Mouse (Mus musculus) heart, embryonic 16.5 days (tissue): ENCODE data around the gene Rbfox1. TPM values are rescaled to one million over a fixed set of nuclear protein-coding genes. Genes with fewer than 3 reads are reported as not detected.

Experiments used
- ATAC-seq: fragments of 200-750 bp; cut with Nextera tagmentation; replicated peaks from 2 replicates; pipeline ENCODE4 v1.8.0; 2017; ENCODE audit warnings: moderate number of reproducible peaks; ENCODE audit not compliant: insufficient read depth, low FRiP score; ENCODE audit errors: extremely low read depth
- H3K27ac ChIP-seq: fragments of 300-500 bp; sonication (generic); 2 replicates; pipeline ENCODE4 v1.5.1; 2014; ENCODE audit warnings: mild to moderate bottlenecking, low read length, control low read depth, moderate library complexity
- H3K27me3 ChIP-seq: fragments of 300-500 bp; sonication (generic); 2 replicates; pipeline ENCODE4 v1.6.1; 2014; ENCODE audit warnings: low read length, mixed read lengths; ENCODE audit not compliant: control insufficient read depth, insufficient read depth
- H3K36me3 ChIP-seq: fragments of 300-500 bp; sonication (generic); 2 replicates; pipeline ENCODE4 v1.6.1; 2014; ENCODE audit not compliant: control insufficient read depth, insufficient read depth
- H3K4me1 ChIP-seq: fragments of 300-500 bp; sonication (generic); 2 replicates; pipeline ENCODE4 v1.6.1; 2014; ENCODE audit warnings: low read length, mixed read lengths; ENCODE audit not compliant: control insufficient read depth, insufficient read depth
- H3K4me2 ChIP-seq: fragments of 300-500 bp; sonication (generic); 2 replicates; pipeline ENCODE4 v1.6.1; 2014; ENCODE audit warnings: low read depth, mild to moderate bottlenecking, control low read depth, low read length
- H3K4me3 ChIP-seq: fragments of 300-500 bp; sonication (generic); 2 replicates; pipeline ENCODE4 v1.5.1; 2014; ENCODE audit warnings: mild to moderate bottlenecking, control low read depth, low read length
- H3K9ac ChIP-seq: fragments of 300-500 bp; sonication (generic); 2 replicates; pipeline ENCODE4 v1.6.1; 2014; ENCODE audit warnings: low read length, control low read depth
- H3K9me3 ChIP-seq: fragments of 300-500 bp; sonication (generic); replicated peaks from 2 replicates; pipeline ENCODE4 v1.6.1; 2016; ENCODE audit warnings: low read length; ENCODE audit not compliant: control insufficient read depth
- WGBS: fragments of 180-500 bp; shearing (Covaris S2); extraction: QIAGEN DNeasy Blood & Tissue Kit; methylation state at CpG from one replicate; pipeline ENCODE4 v1.1.7; 2014; 5-methylcytosine and 5-hydroxymethylcytosine counted together
- polyA plus RNA-seq: library from polyadenylated mRNA; unstranded; fragments of >200 nt; fragmentation: Nextera tagmentation; extraction: Ambion mirVana; gene quantifications from 2 replicates; pipeline ENCODE4 v1.2.1, GENCODE M21; 2015

Gene Rbfox1
- polyA plus RNA-seq, 1 experiment from 2014 or later, result 5.9 TPM

DNA sequence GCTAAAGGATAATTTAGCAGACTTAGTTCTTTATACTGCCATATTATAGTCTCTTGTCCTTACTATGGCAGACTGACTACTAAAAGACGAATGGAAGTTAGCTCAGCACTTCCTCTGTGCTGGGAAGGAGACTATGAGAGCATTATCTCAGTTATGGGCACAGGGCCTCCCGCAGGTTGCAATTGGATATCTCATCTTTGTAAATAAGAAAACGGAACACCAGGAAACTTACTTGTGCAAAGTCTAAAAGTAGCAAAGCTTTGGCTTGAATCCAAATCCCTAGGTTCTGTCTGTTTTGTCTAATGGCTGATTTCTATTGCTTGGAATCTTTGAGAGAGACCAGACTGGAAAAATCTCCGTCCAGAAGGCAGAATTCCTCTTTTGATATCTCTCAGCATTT lies 1207.7 kb downstream of the Rbfox1 start:
- Histone ChIP-seq H3K4me2 (no peak overlapping the region), H3K27me3 (no peaks in the 10 kb centered on the region), H3K36me3 (no peaks in the 10 kb centered on the region), H3K9me3 (no peaks in the 10 kb centered on the region), H3K4me1 (peaks cover 11% of the 10 kb centered on the region), H3K4me3 (no peak overlapping the region), H3K27ac (no peak overlapping the region), H3K9ac (no peak overlapping the region)
- 45% methylated on average over 4 of the region's 4 CpGs for WGBS
- no peak for ATAC-seq

DNA sequence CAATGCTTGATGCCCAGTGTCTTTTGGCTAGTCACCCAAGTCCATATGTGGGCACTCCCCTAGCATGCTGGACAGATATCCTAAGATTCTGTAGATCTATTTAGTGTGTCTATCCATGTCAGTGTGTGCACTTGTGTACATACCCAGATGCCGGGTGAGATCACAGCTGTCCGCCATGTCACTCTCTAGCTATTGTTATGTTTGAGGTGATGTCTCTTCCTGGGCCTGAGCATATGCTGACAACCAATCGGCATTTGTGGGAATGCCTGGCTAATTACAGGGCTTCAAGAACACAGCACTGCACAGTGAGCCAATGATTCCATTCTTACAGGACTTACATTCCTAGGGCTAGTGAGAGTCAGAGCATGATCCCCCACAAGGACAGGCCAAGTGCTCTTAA lies 1208.5 kb downstream of the Rbfox1 start:
- Histone ChIP-seq H3K4me1 (peaks cover 10% of the 10 kb centered on the region), H3K36me3 (no peaks in the 10 kb centered on the region), H3K4me2 (no peak overlapping the region), H3K4me3 (no peak overlapping the region), H3K27ac (no peak overlapping the region), H3K9me3 (no peaks in the 10 kb centered on the region), H3K27me3 (no peaks in the 10 kb centered on the region), H3K9ac (no peak overlapping the region)
- no peak for ATAC-seq
- WGBS, result 88% methylated on average over 3 of the region's 3 CpGs

DNA sequence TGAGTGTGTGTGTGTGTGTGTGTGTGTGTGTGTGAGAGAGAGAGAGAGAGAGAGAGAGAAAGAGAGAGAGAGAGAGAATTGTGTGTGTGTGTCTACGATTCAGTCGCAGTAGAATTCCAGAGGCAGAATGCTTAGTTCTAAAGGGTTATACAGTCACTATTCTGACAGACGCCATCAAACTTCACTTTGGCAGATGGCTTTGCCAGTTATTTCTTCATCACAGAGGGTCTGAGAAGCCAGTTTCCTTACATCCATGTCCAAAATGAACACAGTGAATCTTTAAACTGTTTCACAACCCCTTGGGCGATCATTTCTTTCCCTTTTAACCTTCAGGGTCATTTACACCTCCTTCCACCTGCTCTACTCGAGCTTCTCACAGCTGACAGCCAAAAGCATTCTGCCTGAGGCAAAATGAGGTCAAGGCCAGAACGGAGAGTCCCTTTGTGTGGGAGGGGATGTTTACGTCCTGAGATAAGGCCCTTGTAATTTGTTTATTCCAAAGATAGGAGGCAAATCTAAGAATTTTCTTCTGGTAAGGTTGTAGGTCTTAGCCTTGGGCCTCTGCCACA lies 1209.1 kb downstream of the Rbfox1 start:
- H3K36me3 ChIP-seq, result no peaks in the 10 kb centered on the region
- no peaks in the 10 kb centered on the region for H3K27me3 ChIP-seq
- no peak for ATAC-seq
- peaks cover 14% of the 10 kb centered on the region for H3K4me1 ChIP-seq
- no peak overlapping the region for H3K9ac ChIP-seq
- no peak overlapping the region for H3K4me3 ChIP-seq
- H3K4me2 ChIP-seq, result no peak overlapping the region
- H3K9me3 ChIP-seq, result no peaks in the 10 kb centered on the region
- WGBS, result 73% methylated on average over 7 of the region's 7 CpGs
- H3K27ac ChIP-seq, result no peak overlapping the region

DNA sequence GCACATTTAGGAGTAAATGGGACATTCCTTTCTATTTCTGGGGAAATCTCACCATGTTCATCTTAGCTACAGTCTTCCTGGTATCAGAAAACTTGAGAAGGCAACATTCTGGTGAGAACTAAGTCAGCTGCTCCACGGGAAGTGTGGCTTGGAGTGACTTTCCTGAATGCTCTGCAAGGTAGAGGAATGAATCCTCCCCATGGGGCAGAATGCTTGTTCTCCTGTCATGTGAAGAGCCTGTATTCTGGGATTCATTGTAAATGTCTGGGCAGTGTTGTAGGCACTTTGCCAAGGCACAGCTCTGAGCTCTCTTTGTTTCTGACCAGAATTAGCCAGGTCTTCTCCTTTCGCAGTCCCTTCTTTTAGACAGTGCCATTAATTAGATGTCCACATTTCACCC lies 1211.9 kb downstream of the Rbfox1 start:
- peaks cover 23% of the 10 kb centered on the region for H3K4me1 ChIP-seq
- no peaks in the 10 kb centered on the region for H3K9me3 ChIP-seq
- no peaks in the 10 kb centered on the region for H3K36me3 ChIP-seq
- no peaks in the 10 kb centered on the region for H3K27me3 ChIP-seq
- H3K9ac ChIP-seq, result no peak overlapping the region
- no peak overlapping the region for H3K4me3 ChIP-seq
- WGBS, result 46% methylated on average over 2 of the region's 2 CpGs
- no peak for ATAC-seq
- no peak overlapping the region for H3K27ac ChIP-seq
- H3K4me2 ChIP-seq, result no peak overlapping the region

DNA sequence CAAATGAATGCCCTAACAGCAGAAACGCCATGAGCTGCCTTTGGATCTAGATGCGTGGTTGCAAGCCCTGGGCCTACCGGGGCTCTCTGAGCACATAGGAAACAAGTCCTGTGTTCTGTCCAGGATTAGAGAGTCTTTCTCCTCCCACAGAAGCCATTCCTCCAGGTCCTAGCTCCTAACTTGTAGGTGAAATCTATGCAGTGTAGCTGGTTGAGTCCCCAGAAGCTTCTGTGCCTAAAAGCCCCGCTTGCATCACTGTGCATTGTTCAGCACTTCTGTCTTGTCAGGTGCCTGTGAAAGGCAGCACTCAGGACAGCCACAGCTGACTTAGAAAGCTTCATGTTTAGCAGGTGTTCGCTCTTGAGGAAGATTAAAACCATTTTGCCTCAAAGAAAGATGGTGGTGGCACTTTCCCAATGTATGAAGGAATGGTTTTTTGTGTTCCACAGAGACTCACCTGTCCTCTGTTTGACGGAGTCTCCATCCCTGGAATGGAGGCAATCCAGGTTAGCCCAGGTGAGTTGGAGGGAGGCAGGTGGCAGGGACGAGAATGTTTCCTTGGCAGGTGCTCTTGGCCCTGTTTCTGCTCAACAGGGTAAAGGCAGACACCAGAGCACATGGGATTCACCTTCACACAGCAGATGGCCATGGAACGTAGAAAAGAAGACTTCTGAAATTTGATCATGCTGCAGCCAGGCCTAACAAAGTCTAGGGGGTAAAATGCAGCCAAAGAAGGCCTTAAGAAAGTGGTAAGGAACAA lies 1213.0 kb downstream of the Rbfox1 start:
- Histone ChIP-seq H3K9me3 (no peaks in the 10 kb centered on the region), H3K27me3 (no peaks in the 10 kb centered on the region), H3K4me2 (no peak overlapping the region), H3K4me3 (no peak overlapping the region), H3K9ac (no peak overlapping the region), H3K27ac (no peak overlapping the region), H3K36me3 (no peaks in the 10 kb centered on the region), H3K4me1 (peaks cover 21% of the 10 kb centered on the region)
- ATAC-seq, result no peak
- 89% methylated on average over 8 of the region's 8 CpGs for WGBS

DNA sequence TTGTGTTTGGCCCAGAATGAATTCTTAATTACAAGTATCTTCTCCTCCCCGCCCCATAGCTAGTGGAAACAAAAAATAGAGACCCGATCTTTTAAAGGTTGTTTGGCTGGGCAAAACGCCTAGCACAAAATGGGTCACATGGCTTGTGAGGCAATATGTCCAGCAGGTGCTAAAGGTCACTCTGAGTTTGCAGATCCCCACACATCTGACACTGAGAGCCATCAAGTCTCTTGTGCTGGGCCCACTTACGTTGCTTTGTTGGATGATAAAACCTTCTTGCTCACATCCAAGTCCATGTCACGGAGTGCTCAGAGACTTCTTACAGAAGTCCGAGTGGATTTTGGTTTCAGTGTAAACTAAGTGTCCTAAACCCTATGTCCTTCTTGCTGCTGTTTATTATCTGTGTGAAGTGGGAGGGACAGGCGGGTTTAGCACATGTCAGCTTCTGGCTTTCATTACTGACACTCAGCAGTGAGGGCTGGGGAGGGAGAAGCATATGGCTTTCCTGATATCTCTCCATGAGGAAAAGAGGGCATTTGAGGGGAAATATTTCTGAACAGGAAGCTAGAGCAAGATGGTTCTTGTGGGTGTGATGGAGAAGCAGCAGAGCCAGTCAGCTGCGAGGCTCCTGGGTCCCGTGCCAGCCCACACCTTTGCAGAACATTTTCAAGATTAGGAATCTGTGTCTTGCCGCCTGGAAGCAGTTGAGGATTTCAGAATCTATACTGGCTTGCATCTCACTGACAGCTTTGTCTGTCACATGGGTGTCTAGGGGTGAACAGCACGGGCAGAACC lies 1214.5 kb downstream of the Rbfox1 start:
- Histone ChIP-seq H3K27ac (peak overlapping the region; percentile 76), H3K4me1 (peaks cover 21% of the 10 kb centered on the region), H3K4me3 (no peak overlapping the region), H3K36me3 (no peaks in the 10 kb centered on the region), H3K4me2 (peak overlapping the region; percentile 28), H3K27me3 (no peaks in the 10 kb centered on the region), H3K9me3 (no peaks in the 10 kb centered on the region), H3K9ac (no peak overlapping the region)
- WGBS, result 15% methylated on average over 11 of the region's 11 CpGs
- ATAC-seq, result peak; percentile 88

DNA sequence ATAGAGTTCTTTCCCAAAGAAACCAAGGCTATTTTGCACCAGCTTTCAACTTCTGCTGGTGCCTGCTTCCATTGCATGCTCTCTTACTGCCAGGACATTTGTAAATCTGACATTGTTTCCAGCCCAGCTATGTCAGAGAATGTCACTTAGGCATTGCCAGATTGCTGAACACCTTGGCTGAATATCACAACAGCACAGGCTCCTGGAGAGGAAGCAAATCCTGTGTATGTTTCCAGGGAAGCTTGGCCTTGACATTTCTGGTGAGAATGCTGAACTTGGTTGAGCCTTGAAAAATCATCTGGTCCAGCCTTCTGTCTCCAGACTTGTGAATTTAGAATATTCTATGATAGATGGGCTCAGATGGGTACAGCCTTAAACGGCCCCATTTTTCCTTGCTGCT lies 1217.3 kb downstream of the Rbfox1 start:
- Histone ChIP-seq H3K36me3 (no peaks in the 10 kb centered on the region), H3K9me3 (no peaks in the 10 kb centered on the region), H3K4me1 (peaks cover 17% of the 10 kb centered on the region), H3K27ac (0 out of 2 replicates have a peak overlapping the region, but pooled peaks have one; percentile 15), H3K27me3 (no peaks in the 10 kb centered on the region), H3K4me3 (no peak overlapping the region), H3K9ac (no peak overlapping the region), H3K4me2 (no peak overlapping the region)
- 65% methylated on average over 1 of the region's 1 CpGs for WGBS
- no peak for ATAC-seq

DNA sequence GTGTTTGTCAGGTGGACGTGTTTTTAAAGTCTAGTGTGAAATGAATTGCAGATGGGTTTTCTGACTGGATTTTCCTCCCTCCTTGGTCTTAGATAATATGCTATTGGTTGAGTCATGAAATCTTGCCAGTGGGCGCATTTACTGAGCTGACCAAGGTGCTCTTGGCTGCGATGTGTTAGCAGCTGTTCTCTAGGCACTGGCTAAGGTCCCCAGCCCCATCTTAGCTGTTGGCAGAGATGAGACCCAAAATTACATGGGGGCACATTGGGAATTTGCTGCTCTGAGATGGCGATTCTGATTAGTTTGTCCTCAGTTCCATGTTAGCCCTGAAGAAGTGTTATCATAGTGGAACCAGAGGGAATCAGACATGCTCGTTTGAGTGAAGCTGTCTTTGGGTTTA lies 1218.1 kb downstream of the Rbfox1 start:
- no peaks in the 10 kb centered on the region for H3K27me3 ChIP-seq
- no peak overlapping the region for H3K4me2 ChIP-seq
- 82% methylated on average over 5 of the region's 5 CpGs for WGBS
- no peaks in the 10 kb centered on the region for H3K9me3 ChIP-seq
- H3K36me3 ChIP-seq, result no peaks in the 10 kb centered on the region
- no peak overlapping the region for H3K9ac ChIP-seq
- no peak overlapping the region for H3K27ac ChIP-seq
- peaks cover 17% of the 10 kb centered on the region for H3K4me1 ChIP-seq
- no peak for ATAC-seq
- H3K4me3 ChIP-seq, result no peak overlapping the region

DNA sequence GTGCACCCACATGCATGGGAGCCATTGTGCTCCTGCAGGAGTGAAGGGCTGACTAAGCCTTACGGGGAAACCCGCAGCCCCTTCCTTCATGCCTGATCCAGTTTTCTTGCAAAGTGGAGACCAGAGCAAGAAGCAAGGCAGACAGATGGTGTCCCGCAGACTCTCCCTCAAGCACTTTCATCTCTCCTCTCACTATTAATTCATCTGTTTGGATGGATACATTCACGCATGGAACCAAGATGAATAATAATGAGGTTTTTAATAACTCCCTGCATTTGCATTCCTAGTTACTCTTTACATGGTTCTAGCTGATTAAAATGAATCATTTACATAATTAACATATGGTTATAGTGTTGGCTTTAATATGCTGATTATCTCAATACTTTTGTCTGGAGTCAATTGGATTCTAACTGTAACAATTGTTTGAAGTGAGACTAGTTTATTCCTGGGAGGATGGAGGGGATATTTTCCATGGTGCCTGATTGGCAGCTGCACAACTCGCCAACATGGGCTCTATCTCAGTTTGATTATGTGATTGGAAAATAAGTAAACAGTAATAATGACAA lies 1221.4 kb downstream of the Rbfox1 start:
- Histone ChIP-seq H3K4me2 (no peak overlapping the region), H3K27ac (no peak overlapping the region), H3K4me1 (peaks cover 2% of the 10 kb centered on the region), H3K27me3 (no peaks in the 10 kb centered on the region), H3K9ac (no peak overlapping the region), H3K36me3 (no peaks in the 10 kb centered on the region), H3K9me3 (no peaks in the 10 kb centered on the region), H3K4me3 (no peak overlapping the region)
- ATAC-seq, result no peak
- WGBS, result 91% methylated on average over 5 of the region's 5 CpGs
